Mouse (Mus musculus) testis, adult 2 months (tissue): ENCODE results near the gene Zfp385c.

Source experiments
- CTCF ChIP-seq: fragments of 200-500 bp; IDR thresholded peaks from 2 replicates; pipeline ENCODE4 v1.5.1; 2012; ENCODE audit warnings: low read depth, mild to moderate bottlenecking, inconsistent platforms, low read length, moderate library complexity; ENCODE audit not compliant: control insufficient read depth, insufficient read depth, insufficient replicate concordance
- POLR2A ChIP-seq: fragments of 200-500 bp; IDR thresholded peaks from 2 replicates; pipeline ENCODE4 v1.6.1; 2012; ENCODE audit warnings: low read depth, mild to moderate bottlenecking, inconsistent platforms, low read length, moderate library complexity; ENCODE audit not compliant: control insufficient read depth

- TF ChIP-seq CTCF (no peak), POLR2A (no peak)
These were observed 43.9 kb downstream of the Zfp385c start for GRCm38 (mm10) chr11:100648405-100648804.
